Mouse (Mus musculus) liver, embryonic 14.5 days (tissue): ENCODE results near the gene Tyw5. TPM values are rescaled to one million over a fixed set of nuclear protein-coding genes. Genes with fewer than 3 reads are reported as not detected.
A peak's percentile ranks its signal among the peaks of the same experiment; 100 is the strongest.

Experiments
- ATAC-seq: fragments of 200-750 bp; cut with Nextera tagmentation; 2 replicates; pipeline ENCODE4 v1.8.0; 2017; ENCODE audit warnings: moderate number of reproducible peaks, mild to moderate bottlenecking, moderate library complexity; ENCODE audit not compliant: insufficient read depth
- DNase-seq, 3 experiments: peaks; one replicate each; pipeline ENCODE4 v3.0.0-alpha.2; 2012 to 2013; ENCODE audit warnings: low read depth in 3 of 3, low spot score in 3 of 3
- H3K27ac ChIP-seq: fragments of 300-500 bp; sonication (generic); 2 replicates; pipeline ENCODE4 v1.5.1; 2014; ENCODE audit warnings: moderate library complexity, mild to moderate bottlenecking, control low read depth, inconsistent platforms
- H3K27me3 ChIP-seq: fragments of 300-500 bp; sonication (generic); 2 replicates; pipeline ENCODE4 v1.6.1; 2014; ENCODE audit warnings: mild to moderate bottlenecking, low read length, moderate library complexity; ENCODE audit not compliant: control insufficient read depth, insufficient read depth
- H3K36me3 ChIP-seq: fragments of 300-500 bp; sonication (generic); replicated peaks from 2 replicates; pipeline ENCODE4 v1.6.1; 2014; ENCODE audit warnings: low read depth; ENCODE audit not compliant: control insufficient read depth, insufficient read depth
- H3K4me1 ChIP-seq, 2 experiments: fragments of 200-500 bp in 1 of 2; fragments of 300-500 bp in 1 of 2; sonication (generic) in 1 of 2; replicated peaks; 2 replicates each; pipeline ENCODE4 v1.6.1; 2012 to 2014; ENCODE audit warnings: antibody characterized with exemption in 1 of 2, inconsistent platforms in 1 of 2, low read length in 1 of 2; ENCODE audit not compliant: control insufficient read depth in 2 of 2, insufficient read depth in 2 of 2
- H3K4me2 ChIP-seq: fragments of 300-500 bp; sonication (generic); 2 replicates; pipeline ENCODE4 v1.6.1; 2014; ENCODE audit warnings: low read depth, mild to moderate bottlenecking, control low read depth, moderate library complexity
- H3K4me3 ChIP-seq, 2 experiments: fragments of 200-500 bp in 1 of 2; fragments of 300-500 bp in 1 of 2; sonication (generic) in 1 of 2; 2 replicates each; pipeline ENCODE4 v1.5.1; 2012 to 2014; ENCODE audit warnings: low read depth in 2 of 2, low read length in 2 of 2, mild to moderate bottlenecking in 2 of 2, control low read depth in 1 of 2, inconsistent platforms in 1 of 2, moderate library complexity in 1 of 2; ENCODE audit not compliant: insufficient read depth in 1 of 2
- H3K9ac ChIP-seq: fragments of 300-500 bp; sonication (generic); replicated peaks from 2 replicates; pipeline ENCODE4 v1.6.1; 2014; ENCODE audit warnings: mild to moderate bottlenecking, control low read depth, moderate library complexity
- H3K9me3 ChIP-seq: fragments of 300-500 bp; sonication (generic); 2 replicates; pipeline ENCODE4 v1.6.1; 2016; ENCODE audit warnings: low read length, mixed read lengths; ENCODE audit not compliant: control insufficient read depth
- CTCF ChIP-seq: IDR thresholded peaks from 2 replicates; pipeline ENCODE4 v1.5.1; 2016; ENCODE audit warnings: antibody characterized with exemption, low read depth, control low read depth
- EP300 ChIP-seq: IDR thresholded peaks from 2 replicates; pipeline ENCODE4 v1.6.1; 2016; ENCODE audit warnings: antibody characterized with exemption, low read depth
- WGBS: fragments of 180-500 bp; shearing (Covaris S2); extraction: QIAGEN DNeasy Blood & Tissue Kit; methylation state at CpG from one replicate; pipeline ENCODE4 v1.1.7; 2014; ENCODE audit not compliant: insufficient replicate concordance; 5-methylcytosine and 5-hydroxymethylcytosine counted together
- polyA plus RNA-seq, 2 experiments: library from polyadenylated mRNA; depleted of rRNA in 1 of 2; stranded (reverse) in 1 of 2; unstranded in 1 of 2; fragments of >200 nt; fragmentation: Nextera tagmentation in 1 of 2; extraction: Ambion mirVana in 1 of 2; gene quantifications; 2 replicates each; pipeline versions ENCODE4 v1.2.1 to v1.2.3; 2012 to 2014

The Tyw5 gene
- polyA plus RNA-seq (2012; rRNA removed) (5.8 and 9.2 TPM in 2 replicates), polyA plus RNA-seq (2014; fragmentation: Nextera tagmentation; extraction: Ambion mirVana) (9.9 and 11.4 TPM in 2 replicates)

GRCm38 (mm10) chr1:57406187-57407151, at the start of gene Tyw5, which contains the start of gene Maip1:
TSS of gene Tyw5 (minus strand) at chr1:57407101.
TSS of gene Maip1 (plus strand) at chr1:57406328.
- peak; percentile 88 for ATAC-seq
- no peaks in the 10 kb centered on the region for H3K27me3 ChIP-seq
- peak within 1 kb of the TSS; percentile 82 to 84 for H3K4me3 ChIP-seq
- peak within 1 kb of the TSS; percentile 64 for H3K27ac ChIP-seq
- H3K9ac ChIP-seq = peak within 1 kb of the TSS; percentile 93
- under 1% methylated on average over 72 of the region's 72 CpGs for WGBS
- peaks cover 7 to 11% of the 10 kb centered on the region in 2 experiments for H3K4me1 ChIP-seq
- DNase-seq = peak; percentile 67 to 71 (median 68)
- no peaks in the 10 kb centered on the region for H3K36me3 ChIP-seq
- TF ChIP-seq CTCF = peak; percentile 27; the same call in 1 of the 2 replicates
- TF ChIP-seq EP300 = no peak
- no peaks in the 10 kb centered on the region for H3K9me3 ChIP-seq
- peak within 1 kb of the TSS; percentile 76 for H3K4me2 ChIP-seq

DNA sequence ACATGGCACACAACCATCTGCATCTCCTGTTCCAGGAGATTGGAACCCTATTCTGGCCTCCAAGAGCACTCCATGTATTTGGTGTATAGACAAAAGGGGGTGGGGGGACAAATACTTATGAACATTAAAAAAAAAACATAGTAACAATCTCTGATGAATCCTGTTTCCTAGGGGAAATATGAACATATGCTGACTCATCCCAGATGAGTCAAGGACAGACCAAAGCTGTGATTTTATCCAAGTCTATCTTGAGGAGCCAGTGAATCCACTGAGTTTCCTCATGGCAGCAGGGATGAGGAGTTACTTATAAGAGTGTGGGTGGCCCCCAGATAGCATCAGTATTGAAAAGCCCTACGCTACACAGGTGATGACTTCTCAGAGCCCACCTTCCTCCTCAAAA, 43.3 kb upstream of the Tyw5 start:
- no peaks in the 10 kb centered on the region for H3K27me3 ChIP-seq
- ATAC-seq (no peak), DNase-seq (no peak)
- no peak overlapping the region for H3K27ac ChIP-seq
- no peak overlapping the region for H3K9ac ChIP-seq
- TF ChIP-seq EP300 (no peak), CTCF (no peak)
- WGBS = 72% methylated on average over 1 of the region's 1 CpGs
- no peak overlapping the region for H3K4me2 ChIP-seq
- H3K9me3 ChIP-seq = no peaks in the 10 kb centered on the region
- H3K4me1 ChIP-seq = no peaks in the 10 kb centered on the region
- H3K4me3 ChIP-seq = no peak overlapping the region
- no peaks in the 10 kb centered on the region for H3K36me3 ChIP-seq

DNA sequence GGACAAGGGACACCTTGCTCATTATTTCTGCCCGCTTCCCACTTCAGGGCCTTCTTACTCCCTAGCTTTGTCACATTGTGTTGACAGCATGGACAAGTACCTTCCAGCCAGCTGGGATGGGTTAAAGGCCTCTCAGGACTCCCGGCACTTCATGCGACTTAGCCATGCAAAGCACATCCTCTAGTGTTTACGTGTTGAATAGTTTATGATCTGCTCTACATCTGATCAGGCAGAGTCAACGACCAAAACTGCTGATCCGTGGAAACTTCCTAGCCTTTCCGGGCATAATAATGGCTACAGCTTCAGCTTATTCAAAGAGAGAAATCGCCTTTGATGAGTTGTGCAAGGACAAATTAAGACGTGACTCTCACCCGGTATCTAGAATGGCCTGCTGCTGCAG, 38.8 kb upstream of the Tyw5 start:
- no peaks in the 10 kb centered on the region for H3K9me3 ChIP-seq
- WGBS = 66% methylated on average over 10 of the region's 10 CpGs
- no peaks in the 10 kb centered on the region for H3K27me3 ChIP-seq
- no peaks in the 10 kb centered on the region for H3K4me1 ChIP-seq
- H3K4me3 ChIP-seq = no peak overlapping the region
- H3K27ac ChIP-seq = no peak overlapping the region
- no peaks in the 10 kb centered on the region for H3K36me3 ChIP-seq
- H3K9ac ChIP-seq = no peak overlapping the region
- H3K4me2 ChIP-seq = no peak overlapping the region
- DNase-seq (no peak), ATAC-seq (no peak)
- TF ChIP-seq EP300 (no peak), CTCF (no peak)

DNA sequence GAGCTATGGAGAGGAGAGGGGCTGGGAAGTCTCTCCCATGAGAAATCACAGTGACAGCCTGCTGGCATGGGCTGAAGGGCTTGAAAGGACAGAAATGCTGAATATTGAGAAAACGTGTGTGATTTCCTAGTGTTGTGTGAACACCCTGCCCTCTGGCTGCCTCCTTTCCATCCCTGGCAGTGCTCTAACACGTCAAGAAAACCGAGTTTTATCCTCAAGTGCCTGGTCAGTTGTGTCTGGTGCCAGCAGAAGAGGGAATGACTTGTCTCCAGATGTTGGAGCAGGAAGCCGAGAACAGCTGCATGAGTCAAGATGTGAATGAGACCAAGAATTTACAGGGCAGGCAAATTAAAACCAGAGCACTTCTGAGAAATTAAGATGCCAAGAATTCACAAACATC, 33.9 kb upstream of the Tyw5 start:
- ATAC-seq (no peak), DNase-seq (no peak)
- TF ChIP-seq CTCF (no peak), EP300 (no peak)
- 34% methylated on average over 4 of the region's 4 CpGs for WGBS
- Histone ChIP-seq H3K9ac (no peak overlapping the region), H3K27ac (no peak overlapping the region), H3K36me3 (no peaks in the 10 kb centered on the region), H3K4me1 (peaks cover 2 to 9% of the 10 kb centered on the region in 2 experiments; a peak in 2 of 4 replicates), H3K4me2 (no peak overlapping the region), H3K4me3 (no peak overlapping the region), H3K27me3 (no peaks in the 10 kb centered on the region), H3K9me3 (no peaks in the 10 kb centered on the region)

GRCm38 (mm10) chr1:57439026-57439425, 32.1 kb upstream of the Tyw5 start:
- Histone ChIP-seq H3K4me2 (no peak overlapping the region), H3K27ac (no peak overlapping the region), H3K4me3 (no peak overlapping the region), H3K4me1 (peaks cover 2 to 9% of the 10 kb centered on the region in 2 experiments; a peak in 2 of 4 replicates), H3K9ac (no peak overlapping the region), H3K36me3 (no peaks in the 10 kb centered on the region), H3K27me3 (no peaks in the 10 kb centered on the region), H3K9me3 (no peaks in the 10 kb centered on the region)
- 67% methylated on average over 6 of the region's 6 CpGs for WGBS
- DNase-seq = no peak
- TF ChIP-seq CTCF = no peak
- TF ChIP-seq EP300 = no peak
- ATAC-seq = no peak
